Comparison of ENCODE assay signal across 24 mouse cellular contexts in genomic region chr15:5312231-5312630, GRCm38 (mm10).
DNase-seq lines count a peak whose midpoint lies in the region; ATAC-seq and TF ChIP-seq lines count a peak whose summit lies in the region.
"Had no signal": no experiment of that assay in that cellular context is flagged by ENCODE, and none has a peak within 500 bp of the region (broad histone marks: within the 10 kb centered on the region; RNA-seq: fewer than 3 reads in every experiment).

No protein-coding gene starts in this region.

- no peak for TF ChIP-seq RAD21 in CH12.LX (IDR thresholded peaks at IDR 0.05; ENCODE audit: low read depth, low read length)

- no peaks in the 10 kb centered on the region for H3K27me3 ChIP-seq in kidney, postnatal 0 days (ENCODE audit: insufficient read depth, low read length)
- H3K27me3 ChIP-seq in kidney, embryonic 14.5 days (ENCODE audit: control insufficient read depth, insufficient read depth, low read length): no peaks in the 10 kb centered on the region
- no peaks in the 10 kb centered on the region for H3K27me3 ChIP-seq in CH12.LX (replicated peaks)
- no peaks in the 10 kb centered on the region for H3K27me3 ChIP-seq in hindbrain, postnatal 0 days (ENCODE audit: insufficient read depth, low read length)
- H3K27me3 ChIP-seq: embryonic facial prominence, embryonic 15.5 days; heart, embryonic 15.5 days; limb, embryonic 13.5 days; lung, embryonic 15.5 days; neural tube, embryonic 13.5 days had no signal

- dilution Hi-C loops in CH12.LX (cut with MboI; ENCODE audit: extremely low pct_ligation_motif_present, extremely low pct_unique_long_range_greater_than_20kb, low sequenced_read_pairs): no loop called here

- in situ Hi-C loops in CH12.LX (cut with MboI; ENCODE audit: low pct_ligation_motif_present, low pct_unique_long_range_greater_than_20kb, low sequenced_read_pairs): no loop called here

- TF ChIP-seq EP300 in CH12.LX (IDR thresholded peaks at IDR 0.05; ENCODE audit: low read length): no peak

- DNase-seq in kidney, postnatal 0 days (ENCODE audit: low spot score): peak; percentile 39
- DNase-seq in CH12.LX (ENCODE audit: extremely low read depth): peak; percentile 45
- DNase-seq in embryo, embryonic 10.5 days (ENCODE audit: low spot score): peak; percentile 42
- peak; percentile 18 for DNase-seq in skeletal muscle tissue, adult 2 months (ENCODE audit: low read depth, low spot score)
- DNase-seq in hindbrain, postnatal 0 days (ENCODE audit: low spot score): no peak
- DNase-seq in right cerebral cortex, postnatal 14 days: no peak
- DNase-seq: adrenal gland, postnatal 14 days; cerebellum, adult 11-12 months; cerebellum, postnatal 36 days; gastrocnemius, adult 2 months; heart, adult 11 months; kidney, adult 18-20 months; lung, postnatal 4 days; right cerebral cortex, postnatal 25 days had no signal

- no peaks in the 10 kb centered on the region for H3K4me1 ChIP-seq in kidney, postnatal 0 days (replicated peaks; ENCODE audit: insufficient read depth, low read length)
- H3K4me1 ChIP-seq in kidney, embryonic 14.5 days (ENCODE audit: control insufficient read depth, insufficient read depth, low read length): no peaks in the 10 kb centered on the region
- H3K4me1 ChIP-seq in CH12.LX (ENCODE audit: control insufficient read depth in 1 of 2, insufficient read depth in 2 of 2): peaks cover 0 to 9% of the 10 kb centered on the region in 2 experiments; a peak in 1 of 4 replicates
- no peaks in the 10 kb centered on the region for H3K4me1 ChIP-seq in hindbrain, postnatal 0 days (ENCODE audit: insufficient read depth, low read length)
- H3K4me1 ChIP-seq: embryonic facial prominence, embryonic 15.5 days; heart, embryonic 15.5 days; limb, embryonic 13.5 days; lung, embryonic 15.5 days; midbrain, embryonic 10.5 days; neural tube, embryonic 13.5 days had no signal

- no peak overlapping the region for H3K27ac ChIP-seq in kidney, postnatal 0 days
- no peak overlapping the region for H3K27ac ChIP-seq in kidney, embryonic 14.5 days (ENCODE audit: low read depth, low read length)
- no peak overlapping the region for H3K27ac ChIP-seq in CH12.LX (ENCODE audit: insufficient read depth, low read depth)
- no peak overlapping the region for H3K27ac ChIP-seq in hindbrain, postnatal 0 days
- H3K27ac ChIP-seq: embryonic facial prominence, embryonic 15.5 days; gastrocnemius, adult 2 months; heart, embryonic 15.5 days; limb, embryonic 13.5 days; liver, embryonic 14.5 days; lung, embryonic 15.5 days; midbrain, embryonic 10.5 days; neural tube, embryonic 13.5 days had no signal

- ATAC-seq in kidney, postnatal 0 days (replicated peaks; ENCODE audit: low FRiP score, low read depth): no peak
- ATAC-seq in kidney, embryonic 14.5 days (ENCODE audit: low FRiP score, low TSS enrichment): no peak
- ATAC-seq in hindbrain, postnatal 0 days: no peak
- ATAC-seq: CD4-positive, CD25-positive, alpha-beta regulatory T cell, adult 4 months had no signal

- WGBS in kidney, postnatal 0 days: 60% methylated on average over 6 of the region's 6 CpGs
- 66% methylated on average over 6 of the region's 6 CpGs for WGBS in kidney, embryonic 14.5 days
- WGBS in hindbrain, postnatal 0 days: 77% methylated on average over 6 of the region's 6 CpGs

- no peak for TF ChIP-seq POLR2A in CH12.LX (IDR thresholded peaks at IDR 0.05; ENCODE audit: low read depth, low read length)

- no peak overlapping the region for H3K9ac ChIP-seq in kidney, postnatal 0 days (ENCODE audit: low read depth, low read length)
- H3K9ac ChIP-seq in kidney, embryonic 14.5 days (ENCODE audit: low read depth, low read length): no peak overlapping the region
- H3K9ac ChIP-seq in CH12.LX (ENCODE audit: insufficient read depth, low read depth): no peak overlapping the region
- H3K9ac ChIP-seq in hindbrain, postnatal 0 days (replicated peaks; ENCODE audit: low read length): no peak overlapping the region
- H3K9ac ChIP-seq: embryonic facial prominence, embryonic 15.5 days; heart, embryonic 15.5 days; limb, embryonic 13.5 days; liver, embryonic 14.5 days; lung, embryonic 15.5 days; neural tube, embryonic 13.5 days had no signal

- no peak for TF ChIP-seq CTCF in kidney, postnatal 0 days (IDR thresholded peaks at IDR 0.05; ENCODE audit: low read depth)
- no peak for TF ChIP-seq CTCF in CH12.LX (conservative IDR thresholded peaks at IDR 0.05 in 1 of 2, IDR thresholded peaks at IDR 0.05 in 1 of 2; ENCODE audit: low read depth in 2 of 2, low read length in 2 of 2)
- no peak for TF ChIP-seq CTCF in hindbrain, postnatal 0 days (IDR thresholded peaks at IDR 0.05; ENCODE audit: low read depth)

- H3K4me2 ChIP-seq in kidney, postnatal 0 days (ENCODE audit: low read length): no peak overlapping the region
- no peak overlapping the region for H3K4me2 ChIP-seq in kidney, embryonic 14.5 days (replicated peaks; ENCODE audit: low read depth, low read length)
- no peak overlapping the region for H3K4me2 ChIP-seq in CH12.LX (ENCODE audit: insufficient read depth, low read depth, poor library complexity, severe bottlenecking)
- H3K4me2 ChIP-seq in hindbrain, postnatal 0 days (ENCODE audit: low read depth, low read length): no peak overlapping the region
- H3K4me2 ChIP-seq: embryonic facial prominence, embryonic 15.5 days; heart, embryonic 15.5 days; limb, embryonic 13.5 days; lung, embryonic 15.5 days; neural tube, embryonic 13.5 days had no signal

- no peaks in the 10 kb centered on the region for H3K79me2 ChIP-seq in CH12.LX (replicated peaks; ENCODE audit: control insufficient read depth, extremely low read depth, insufficient read depth, poor library complexity, severe bottlenecking)

- H3K4me3 ChIP-seq in kidney, postnatal 0 days (replicated peaks; ENCODE audit: low read depth, low read length): no peak overlapping the region
- no peak overlapping the region for H3K4me3 ChIP-seq in kidney, embryonic 14.5 days (ENCODE audit: low read length)
- no peak overlapping the region for H3K4me3 ChIP-seq in CH12.LX (replicated peaks in 1 of 3; ENCODE audit: low read depth in 2 of 3, low read length in 2 of 3, poor library complexity in 1 of 3)
- no peak overlapping the region for H3K4me3 ChIP-seq in hindbrain, postnatal 0 days (ENCODE audit: low read length)
- H3K4me3 ChIP-seq: embryonic facial prominence, embryonic 15.5 days; gastrocnemius, adult 2 months; heart, embryonic 15.5 days; limb, embryonic 13.5 days; lung, embryonic 15.5 days; midbrain, embryonic 10.5 days; neural tube, embryonic 13.5 days had no signal

- H3K36me3 ChIP-seq in kidney, postnatal 0 days (ENCODE audit: insufficient read depth, low read length): no peaks in the 10 kb centered on the region
- no peaks in the 10 kb centered on the region for H3K36me3 ChIP-seq in kidney, embryonic 14.5 days (ENCODE audit: control insufficient read depth, insufficient read depth, low read length)
- no peaks in the 10 kb centered on the region for H3K36me3 ChIP-seq in CH12.LX (replicated peaks in 1 of 2; ENCODE audit: control insufficient read depth in 1 of 2, insufficient read depth in 1 of 2, low read length in 1 of 2)
- H3K36me3 ChIP-seq in hindbrain, postnatal 0 days (ENCODE audit: insufficient read depth, low read length): no peaks in the 10 kb centered on the region
- H3K36me3 ChIP-seq: embryonic facial prominence, embryonic 15.5 days; G1E; heart, embryonic 15.5 days; limb, embryonic 13.5 days; lung, embryonic 15.5 days; midbrain, embryonic 10.5 days; neural tube, embryonic 13.5 days had no signal

- H3K9me3 ChIP-seq in kidney, postnatal 0 days (replicated peaks; ENCODE audit: low read length): no peaks in the 10 kb centered on the region
- no peaks in the 10 kb centered on the region for H3K9me3 ChIP-seq in kidney, embryonic 14.5 days (ENCODE audit: control insufficient read depth, low read length)
- H3K9me3 ChIP-seq in CH12.LX (replicated peaks; ENCODE audit: low read length): no peaks in the 10 kb centered on the region
- no peaks in the 10 kb centered on the region for H3K9me3 ChIP-seq in hindbrain, postnatal 0 days (ENCODE audit: low read length)
- H3K9me3 ChIP-seq: embryonic facial prominence, embryonic 15.5 days; G1E; heart, embryonic 15.5 days; limb, embryonic 13.5 days; lung, embryonic 15.5 days; midbrain, embryonic 10.5 days; neural tube, embryonic 13.5 days had no signal

TF ChIP-seq in CH12.LX, 34 proteins besides CTCF, POLR2A, EP300 and RAD21:
- TF ChIP-seq TBP (conservative IDR thresholded peaks at IDR 0.05; ENCODE audit: low read depth, low read length) (no peak), RCOR1 (conservative IDR thresholded peaks at IDR 0.05; ENCODE audit: low read depth, low read length) (no peak), ZNF384 (IDR thresholded peaks at IDR 0.05; ENCODE audit: low read depth, low read length) (no peak), E2F4 (IDR thresholded peaks at IDR 0.05; ENCODE audit: insufficient replicate concordance, low read depth, low read length) (no peak), ZMIZ1 (IDR thresholded peaks at IDR 0.05; ENCODE audit: low read depth, low read length) (no peak), CHD1 (IDR thresholded peaks at IDR 0.05; ENCODE audit: low read depth, low read length) (no peak), ELF1 (IDR thresholded peaks at IDR 0.05; ENCODE audit: low read depth, low read length) (no peak), MEF2A (IDR thresholded peaks at IDR 0.05; ENCODE audit: borderline replicate concordance, low read depth, low read length) (no peak)

Comparison
In these comparisons a context has a peak if more than half of its experiments do, and no peak if none do; other contexts are left out.
1. DNase-seq: peak in kidney, postnatal 0 days (single experiment), CH12.LX (single experiment), embryo, embryonic 10.5 days (single experiment) and skeletal muscle tissue, adult 2 months (single experiment); none in hindbrain, postnatal 0 days (single experiment) and right cerebral cortex, postnatal 14 days (single experiment).